Mouse (Mus musculus): ENCODE measurements around the gene Slc6a17. TPM values are rescaled to one million over a fixed set of nuclear protein-coding genes. Genes with fewer than 3 reads are reported as not detected.

Slc6a17 gene
- polyA plus RNA-seq, 1 experiment from 2014 or later: 8.3 TPM

GRCm38 (mm10) chr3:107543158-107544080, 25.6 kb upstream of the Slc6a17 start:
- WGBS: 80% methylated on average over 8 of the region's 8 CpGs
- Histone ChIP-seq H3K4me3 (replicated peaks) (no peak overlapping the region), H3K27me3 (no peaks in the 10 kb centered on the region), H3K9me3 (no peaks in the 10 kb centered on the region), H3K9ac (no peak overlapping the region), H3K4me1 (peaks cover 3% of the 10 kb centered on the region; the same call in 1 of the 2 replicates), H3K27ac (no peak overlapping the region), H3K4me2 (no peak overlapping the region), H3K36me3 (replicated peaks) (no peaks in the 10 kb centered on the region)
- ATAC-seq (ENCODE audit: low FRiP score): no peak

GRCm38 (mm10) chr3:107542584-107542983, 24.8 kb upstream of the Slc6a17 start:
- Histone ChIP-seq H3K4me1 (peaks cover 3% of the 10 kb centered on the region; the same call in 1 of the 2 replicates), H3K9me3 (no peaks in the 10 kb centered on the region), H3K4me3 (replicated peaks) (no peak overlapping the region), H3K27ac (no peak overlapping the region), H3K27me3 (0 out of 2 replicates have a peak, but pooled peaks cover 5% of the 10 kb centered on the region), H3K9ac (no peak overlapping the region), H3K36me3 (replicated peaks) (no peaks in the 10 kb centered on the region), H3K4me2 (no peak overlapping the region)
- ATAC-seq (ENCODE audit: low FRiP score): no peak
- 67% methylated on average over 4 of the region's 4 CpGs for WGBS

GRCm38 (mm10) chr3:107537504-107537889, 19.7 kb upstream of the Slc6a17 start:
- Histone ChIP-seq H3K4me3 (replicated peaks) (peak overlapping the region; percentile 25; the same call in 1 of the 2 replicates), H3K27me3 (peaks cover 12% of the 10 kb centered on the region; the same call in 1 of the 2 replicates), H3K36me3 (replicated peaks) (no peaks in the 10 kb centered on the region), H3K4me1 (peaks cover 14% of the 10 kb centered on the region), H3K9me3 (no peaks in the 10 kb centered on the region), H3K9ac (peak overlapping the region; percentile 44), H3K4me2 (peak overlapping the region; percentile 52), H3K27ac (peak overlapping the region; percentile 72; the same call in 1 of the 2 replicates)
- ATAC-seq (ENCODE audit: low FRiP score): peak; percentile 41; the same call in 1 of the 2 replicates
- WGBS: 31% methylated on average over 8 of the region's 8 CpGs

DNA sequence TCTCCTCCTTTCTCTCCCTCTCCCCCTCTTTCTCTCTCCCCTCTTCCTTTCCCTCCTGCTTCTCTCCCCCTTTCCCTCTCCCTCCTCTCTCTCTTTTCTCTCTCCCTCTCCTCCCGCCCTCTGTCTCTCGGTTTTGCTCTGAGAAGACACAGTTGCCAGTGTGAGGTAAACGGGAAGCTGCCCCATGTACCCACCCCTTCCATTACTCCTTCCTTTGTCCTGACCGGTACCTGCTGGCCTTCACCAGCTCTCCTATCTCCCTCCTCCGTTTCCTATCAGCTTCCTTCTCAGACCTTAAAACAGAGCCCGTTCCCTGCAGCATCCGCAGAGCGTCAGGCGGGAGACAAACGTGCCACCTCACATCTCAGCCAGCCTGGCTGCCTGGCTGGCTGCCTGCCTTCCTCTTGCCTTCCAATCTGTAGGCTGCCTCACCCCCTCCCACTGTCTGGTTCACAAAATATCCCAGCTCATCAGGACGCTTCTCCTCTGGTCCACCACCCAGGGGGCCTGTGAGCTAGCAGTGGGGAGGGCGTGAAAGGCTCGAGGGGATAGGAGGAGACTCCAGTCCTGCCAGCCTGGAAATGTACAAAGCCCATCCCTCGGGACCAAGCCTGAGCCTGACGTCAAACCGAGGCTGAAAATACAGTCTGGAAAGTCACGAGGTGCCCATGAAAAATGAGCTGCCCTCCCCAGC, 19.1 kb upstream of the Slc6a17 start:
- Histone ChIP-seq H3K27me3 (peaks cover 12% of the 10 kb centered on the region; the same call in 1 of the 2 replicates), H3K9ac (peak overlapping the region; percentile 44), H3K4me2 (peak overlapping the region; percentile 52), H3K36me3 (replicated peaks) (no peaks in the 10 kb centered on the region), H3K4me1 (peaks cover 14% of the 10 kb centered on the region), H3K4me3 (replicated peaks) (peak overlapping the region; percentile 25), H3K9me3 (no peaks in the 10 kb centered on the region), H3K27ac (peak overlapping the region; percentile 72)
- peak; percentile 89 for ATAC-seq (ENCODE audit: low FRiP score)
- 5% methylated on average over 17 of the region's 17 CpGs for WGBS

DNA sequence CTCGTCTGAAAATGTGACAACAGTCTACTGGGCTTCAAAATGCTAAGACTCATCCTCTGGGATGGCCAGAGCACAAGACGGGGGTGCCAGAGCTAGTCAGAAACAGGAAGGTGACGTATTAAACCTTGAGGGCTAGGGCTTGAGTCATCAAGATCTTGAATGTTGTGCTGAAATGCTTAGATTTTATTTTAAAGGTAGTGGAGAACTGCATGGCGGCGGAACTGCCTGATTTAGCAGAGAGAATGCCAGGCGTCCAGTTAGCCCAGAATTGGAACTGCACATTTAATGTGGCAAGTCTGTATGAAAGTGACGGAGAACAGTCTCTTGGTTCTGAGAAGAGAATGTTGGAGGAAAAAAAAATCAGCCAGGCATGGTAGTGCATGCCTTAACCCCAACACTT, 17.1 kb upstream of the Slc6a17 start:
- ATAC-seq (ENCODE audit: low FRiP score): no peak
- H3K27ac ChIP-seq: no peak overlapping the region
- WGBS: 84% methylated on average over 7 of the region's 7 CpGs
- no peaks in the 10 kb centered on the region for H3K36me3 ChIP-seq (replicated peaks)
- no peak overlapping the region for H3K4me3 ChIP-seq (replicated peaks)
- H3K4me1 ChIP-seq: peaks cover 14% of the 10 kb centered on the region
- no peak overlapping the region for H3K9ac ChIP-seq
- H3K9me3 ChIP-seq: no peaks in the 10 kb centered on the region
- H3K27me3 ChIP-seq: peaks cover 12% of the 10 kb centered on the region; the same call in 1 of the 2 replicates
- no peak overlapping the region for H3K4me2 ChIP-seq

GRCm38 (mm10) chr3:107533532-107533931, 15.7 kb upstream of the Slc6a17 start:
- Histone ChIP-seq H3K36me3 (replicated peaks) (no peaks in the 10 kb centered on the region), H3K27me3 (peaks cover 12% of the 10 kb centered on the region; the same call in 1 of the 2 replicates), H3K27ac (no peak overlapping the region), H3K4me3 (replicated peaks) (no peak overlapping the region), H3K9ac (no peak overlapping the region), H3K4me1 (peaks cover 22% of the 10 kb centered on the region), H3K9me3 (no peaks in the 10 kb centered on the region), H3K4me2 (no peak overlapping the region)
- WGBS: 79% methylated on average over 4 of the region's 4 CpGs
- no peak for ATAC-seq (ENCODE audit: low FRiP score)

DNA sequence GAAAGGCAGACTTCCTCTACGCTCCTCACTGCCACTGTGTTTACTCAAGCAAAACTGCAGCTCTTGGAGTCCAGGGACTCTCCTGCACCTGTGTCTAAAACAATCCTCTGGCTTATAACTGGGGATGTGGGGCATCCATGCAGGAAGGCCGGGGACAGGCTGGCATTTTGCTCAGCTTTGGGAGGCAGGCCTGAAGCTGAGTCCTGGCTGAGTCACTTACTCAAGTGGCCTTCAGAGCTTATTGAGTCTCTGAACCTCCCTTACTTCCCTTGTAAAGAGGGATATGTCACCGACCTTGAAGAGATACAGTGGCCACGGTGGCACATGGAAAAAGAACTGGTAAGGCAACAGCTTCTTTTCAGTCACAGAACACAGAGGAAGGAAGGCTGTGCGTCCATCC, 12.8 kb upstream of the Slc6a17 start:
- no peaks in the 10 kb centered on the region for H3K9me3 ChIP-seq
- WGBS: 85% methylated on average over 5 of the region's 5 CpGs
- no peaks in the 10 kb centered on the region for H3K36me3 ChIP-seq (replicated peaks)
- H3K27me3 ChIP-seq: no peaks in the 10 kb centered on the region
- no peak overlapping the region for H3K4me3 ChIP-seq (replicated peaks)
- no peak for ATAC-seq (ENCODE audit: low FRiP score)
- H3K4me2 ChIP-seq: no peak overlapping the region
- H3K27ac ChIP-seq: no peak overlapping the region
- H3K4me1 ChIP-seq: peaks cover 16% of the 10 kb centered on the region
- no peak overlapping the region for H3K9ac ChIP-seq

DNA sequence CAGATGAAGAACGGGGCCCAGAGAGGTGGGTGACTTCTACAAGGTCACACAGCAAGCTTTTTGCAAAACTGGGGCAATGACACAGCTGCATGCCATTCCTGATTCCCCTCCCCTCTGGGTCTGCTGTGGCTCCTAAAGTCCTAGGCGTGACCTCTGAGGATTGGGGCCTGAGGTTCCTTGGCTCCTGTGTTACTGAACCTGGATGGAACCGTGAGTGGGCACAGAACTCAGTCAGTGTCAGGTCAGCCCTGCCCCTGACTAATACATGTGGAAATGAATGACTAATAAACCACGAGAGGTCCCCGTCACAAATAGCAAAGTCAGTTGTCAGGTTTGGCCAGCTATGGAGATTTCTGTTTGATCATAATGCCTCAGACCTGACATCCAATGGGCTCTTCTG, 11.4 kb upstream of the Slc6a17 start:
- H3K9me3 ChIP-seq: no peaks in the 10 kb centered on the region
- H3K4me2 ChIP-seq: no peak overlapping the region
- H3K36me3 ChIP-seq (replicated peaks): no peaks in the 10 kb centered on the region
- H3K27me3 ChIP-seq: no peaks in the 10 kb centered on the region
- ATAC-seq (ENCODE audit: low FRiP score): peak; percentile 45
- H3K4me3 ChIP-seq (replicated peaks): no peak overlapping the region
- H3K4me1 ChIP-seq: peaks cover 20% of the 10 kb centered on the region
- H3K9ac ChIP-seq: no peak overlapping the region
- WGBS: 72% methylated on average over 5 of the region's 5 CpGs
- peak overlapping the region; percentile 86; the same call in 1 of the 2 replicates for H3K27ac ChIP-seq

DNA sequence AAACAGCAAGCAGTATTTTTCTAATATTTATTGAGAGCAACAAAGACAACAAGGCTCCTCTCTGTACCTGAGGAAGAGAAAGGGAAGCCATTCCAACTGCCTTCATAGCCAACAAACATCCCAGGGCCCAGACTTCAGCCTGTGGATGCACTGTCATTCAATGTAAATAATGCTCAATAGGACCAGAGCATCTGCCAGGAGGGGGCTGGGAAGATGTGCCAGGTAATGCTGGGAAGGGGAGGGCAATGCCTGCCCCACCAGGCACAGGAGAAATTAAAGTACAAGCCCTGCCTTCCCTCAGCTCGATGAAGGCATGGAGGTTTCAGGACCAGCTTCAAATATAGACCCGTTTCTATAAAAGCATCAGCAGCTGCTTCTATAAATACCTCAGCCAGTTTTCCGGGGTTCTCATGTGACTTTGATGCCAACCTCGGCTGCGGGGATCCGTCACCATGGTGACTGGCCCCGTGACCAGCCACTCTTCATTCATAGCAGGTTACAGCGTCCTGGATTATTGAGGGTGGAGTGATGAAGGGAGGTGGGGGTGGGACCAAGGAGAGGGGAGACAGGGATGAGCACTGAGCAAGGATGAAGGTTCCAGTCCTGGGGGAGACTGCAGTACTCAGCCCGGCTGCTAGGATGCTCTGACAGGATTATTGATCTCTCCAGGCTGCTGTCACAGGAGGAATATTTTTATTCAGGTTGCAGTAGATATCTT, 10.7 kb upstream of the Slc6a17 start:
- Histone ChIP-seq H3K27me3 (no peaks in the 10 kb centered on the region), H3K4me1 (peaks cover 20% of the 10 kb centered on the region), H3K9me3 (no peaks in the 10 kb centered on the region), H3K36me3 (replicated peaks) (no peaks in the 10 kb centered on the region), H3K4me3 (replicated peaks) (no peak overlapping the region), H3K4me2 (peak overlapping the region; percentile 39), H3K27ac (peak overlapping the region; percentile 86), H3K9ac (peak overlapping the region; percentile 33; the same call in 1 of the 2 replicates)
- ATAC-seq (ENCODE audit: low FRiP score): peak; percentile 97
- 15% methylated on average over 9 of the region's 9 CpGs for WGBS

DNA sequence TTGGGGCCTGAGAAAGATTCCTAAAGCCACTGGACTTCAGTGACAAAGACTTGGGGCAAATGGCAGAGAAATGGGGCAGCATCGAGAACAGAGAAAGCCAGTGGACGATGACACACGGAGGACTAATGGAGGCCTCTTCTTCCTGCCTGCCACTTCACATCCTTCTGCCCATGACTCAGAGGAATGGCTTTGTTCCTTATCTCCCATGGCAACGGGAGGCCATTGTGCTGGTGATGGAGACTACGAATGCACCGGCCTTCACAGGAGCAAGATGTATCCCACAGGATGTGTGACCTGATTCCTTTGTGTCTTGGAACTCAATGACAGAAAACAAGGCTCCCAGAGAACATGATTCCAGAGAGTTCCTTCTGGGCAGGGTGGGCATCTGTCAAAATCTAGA, 6.7 kb upstream of the Slc6a17 start:
- ATAC-seq (ENCODE audit: low FRiP score): no peak
- Histone ChIP-seq H3K36me3 (replicated peaks) (no peaks in the 10 kb centered on the region), H3K4me2 (no peak overlapping the region), H3K4me3 (replicated peaks) (no peak overlapping the region), H3K27ac (no peak overlapping the region), H3K4me1 (peaks cover 20% of the 10 kb centered on the region), H3K9me3 (no peaks in the 10 kb centered on the region), H3K9ac (no peak overlapping the region), H3K27me3 (peaks cover 19% of the 10 kb centered on the region)
- 52% methylated on average over 6 of the region's 6 CpGs for whole genome bisulfite sequencing

DNA sequence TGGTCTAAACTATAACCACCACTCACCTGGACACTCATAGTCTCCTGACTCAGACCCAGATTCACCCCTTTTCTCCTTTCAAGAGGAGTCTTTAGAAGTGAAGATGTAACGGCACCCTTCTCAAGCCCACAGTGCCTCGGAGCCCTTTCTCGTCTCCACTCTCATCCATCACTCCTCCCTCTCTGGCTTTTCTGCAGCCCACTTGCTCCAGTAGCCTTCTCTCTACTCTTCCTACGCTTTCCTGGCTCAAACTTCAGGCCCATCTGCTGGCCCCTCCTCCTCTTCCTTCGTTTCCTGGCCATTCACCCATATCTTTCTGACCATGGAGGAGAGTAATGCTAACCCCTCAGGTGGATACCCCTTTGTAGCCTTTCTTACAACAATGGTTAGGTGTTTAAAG, 3.1 kb upstream of the Slc6a17 start:
- H3K27me3 ChIP-seq: peaks cover 52% of the 10 kb centered on the region
- no peak for ATAC-seq (ENCODE audit: low FRiP score)

More for the DNA sequence above, 3.1 kb upstream of the Slc6a17 start:
- no peak overlapping the region for H3K9ac ChIP-seq
- no peak overlapping the region for H3K4me3 ChIP-seq (replicated peaks)
- H3K9me3 ChIP-seq: no peaks in the 10 kb centered on the region
- peaks cover 18% of the 10 kb centered on the region for H3K4me1 ChIP-seq
- H3K27ac ChIP-seq: no peak overlapping the region
- H3K36me3 ChIP-seq (replicated peaks): no peaks in the 10 kb centered on the region
- H3K4me2 ChIP-seq: no peak overlapping the region
- 79% methylated on average over 5 of the region's 5 CpGs for WGBS
